Mouse (Mus musculus) small intestine, adult 2 months (tissue): Measurements from ENCODE around the gene Mrpl2. TPM values are rescaled to one million over a fixed set of nuclear protein-coding genes. Genes with fewer than 3 reads are reported as not detected.

Experiments
- H3K27ac ChIP-seq: fragments of 200-500 bp; 2 replicates; pipeline ENCODE4 v1.5.1; 2012; ENCODE audit warnings: low read depth, low read length, control low read depth, inconsistent platforms; ENCODE audit not compliant: insufficient read depth
- H3K27me3 ChIP-seq: fragments of 200-500 bp; 2 replicates; pipeline ENCODE4 v1.6.1; 2012; ENCODE audit warnings: mild to moderate bottlenecking, moderate library complexity, low read length, inconsistent platforms; ENCODE audit not compliant: control insufficient read depth, insufficient read depth
- H3K36me3 ChIP-seq: fragments of 200-500 bp; 2 replicates; pipeline ENCODE4 v1.6.1; 2012; ENCODE audit warnings: mild to moderate bottlenecking, low read length, control low read depth, inconsistent platforms; ENCODE audit not compliant: control insufficient read depth, insufficient read depth
- H3K4me1 ChIP-seq: fragments of 200-500 bp; 2 replicates; pipeline ENCODE4 v1.6.1; 2012; ENCODE audit warnings: low read length, inconsistent platforms, mixed read lengths; ENCODE audit not compliant: control insufficient read depth, insufficient read depth, insufficient read length
- H3K4me3 ChIP-seq: fragments of 200-500 bp; 2 replicates; pipeline ENCODE4 v1.5.1; 2012; ENCODE audit warnings: low read depth, mild to moderate bottlenecking, control low read depth, inconsistent platforms, low read length, moderate library complexity
- CTCF ChIP-seq: fragments of 200-500 bp; IDR thresholded peaks from 2 replicates; pipeline ENCODE4 v1.5.1; 2012; ENCODE audit warnings: low read depth, mild to moderate bottlenecking, control low read depth, inconsistent platforms, low read length, moderate library complexity, mixed read lengths; ENCODE audit not compliant: insufficient replicate concordance, insufficient read length; ENCODE audit errors: extremely low read depth
- POLR2A ChIP-seq: fragments of 200-500 bp; IDR thresholded peaks from 2 replicates; pipeline ENCODE4 v1.6.1; 2012; ENCODE audit warnings: low read depth, mild to moderate bottlenecking, control low read depth, inconsistent platforms, low read length, moderate library complexity
- WGBS: fragments of 180-500 bp; shearing (Covaris S2); methylation state at CpG from one replicate; pipeline ENCODE4 v1.1.7; 2018; 5-methylcytosine and 5-hydroxymethylcytosine counted together
- polyA plus RNA-seq: library from polyadenylated mRNA; depleted of rRNA; stranded (reverse); fragments of >200 nt; gene quantifications from 2 replicates; pipeline ENCODE4 v1.2.3, GENCODE M21; 2012; rRNA removed

The Mrpl2 gene
- polyA plus RNA-seq = 47.6 and 82.8 TPM in 2 replicates

- peak within 1 kb of the TSS; percentile 95 for H3K4me3 ChIP-seq
- H3K36me3 ChIP-seq = peaks cover 30% of the 10 kb centered on the region
- under 1% methylated on average over 53 of the region's 53 CpGs for WGBS
- peaks cover 5% of the 10 kb centered on the region for H3K4me1 ChIP-seq
- TF ChIP-seq POLR2A = peak; percentile 61
- TF ChIP-seq CTCF = no peak
- no peaks in the 10 kb centered on the region for H3K27me3 ChIP-seq
- H3K27ac ChIP-seq = peak within 1 kb of the TSS; percentile 100
These were observed at the start of gene Mrpl2, which contains the start of gene Klc4 for GRCm38 (mm10) chr17:46645561-46646321. TSS of gene Mrpl2 (plus strand) at chr17:46646229. TSS of gene Klc4 (minus strand) at chr17:46646022.

GRCm38 (mm10) chr17:46597956-46598355 is 48.1 kb upstream of the Mrpl2 start:
- 61% methylated on average over 11 of the region's 11 CpGs for WGBS
- Histone ChIP-seq H3K36me3 (no peaks in the 10 kb centered on the region), H3K27me3 (no peaks in the 10 kb centered on the region), H3K27ac (no peak overlapping the region), H3K4me1 (no peaks in the 10 kb centered on the region; the same call in 1 of the 2 replicates), H3K4me3 (no peak overlapping the region)
- TF ChIP-seq CTCF (no peak), POLR2A (no peak)

GRCm38 (mm10) chr17:46598963-46599362 is 47.1 kb upstream of the Mrpl2 start:
- Histone ChIP-seq H3K4me3 (no peak overlapping the region), H3K36me3 (no peaks in the 10 kb centered on the region), H3K4me1 (no peaks in the 10 kb centered on the region), H3K27ac (no peak overlapping the region), H3K27me3 (no peaks in the 10 kb centered on the region)
- WGBS = 75% methylated on average over 4 of the region's 4 CpGs
- TF ChIP-seq CTCF (no peak), POLR2A (no peak)

- TF ChIP-seq POLR2A = no peak
- TF ChIP-seq CTCF = no peak
- Histone ChIP-seq H3K27me3 (no peaks in the 10 kb centered on the region), H3K36me3 (no peaks in the 10 kb centered on the region), H3K27ac (no peak overlapping the region), H3K4me1 (no peaks in the 10 kb centered on the region), H3K4me3 (no peak overlapping the region)
- WGBS = 88% methylated on average over 2 of the region's 2 CpGs
These were observed 45.5 kb upstream of the Mrpl2 start for GRCm38 (mm10) chr17:46600569-46600968.

GRCm38 (mm10) chr17:46602212-46602611 is 43.8 kb upstream of the Mrpl2 start:
- no peaks in the 10 kb centered on the region for H3K4me1 ChIP-seq
- no peak overlapping the region for H3K27ac ChIP-seq
- H3K36me3 ChIP-seq = no peaks in the 10 kb centered on the region
- no peaks in the 10 kb centered on the region for H3K27me3 ChIP-seq
- H3K4me3 ChIP-seq = no peak overlapping the region
- TF ChIP-seq CTCF (no peak), POLR2A (no peak)
- WGBS = 68% methylated on average over 9 of the region's 9 CpGs

GRCm38 (mm10) chr17:46603229-46603628 is 42.8 kb upstream of the Mrpl2 start:
- Histone ChIP-seq H3K27ac (no peak overlapping the region), H3K36me3 (no peaks in the 10 kb centered on the region)
- WGBS = 96% methylated on average over 4 of the region's 4 CpGs

GRCm38 (mm10) chr17:46605126-46605525 is 40.9 kb upstream of the Mrpl2 start:
- 84% methylated on average over 5 of the region's 5 CpGs for WGBS
- no peaks in the 10 kb centered on the region for H3K4me1 ChIP-seq
- TF ChIP-seq POLR2A = no peak
- no peak for TF ChIP-seq CTCF

More at GRCm38 (mm10) chr17:46603229-46603628, 42.8 kb upstream of the Mrpl2 start:
- H3K4me3 ChIP-seq = no peak overlapping the region
- H3K27me3 ChIP-seq = no peaks in the 10 kb centered on the region
- H3K4me1 ChIP-seq = no peaks in the 10 kb centered on the region
- TF ChIP-seq CTCF (no peak), POLR2A (no peak)

GRCm38 (mm10) chr17:46605987-46606386 is 40.0 kb upstream of the Mrpl2 start:
- TF ChIP-seq POLR2A = no peak
- no peak for TF ChIP-seq CTCF
- Histone ChIP-seq H3K36me3 (no peaks in the 10 kb centered on the region), H3K4me1 (no peaks in the 10 kb centered on the region), H3K4me3 (no peak overlapping the region), H3K27me3 (no peaks in the 10 kb centered on the region), H3K27ac (no peak overlapping the region)
- 92% methylated on average over 12 of the region's 12 CpGs for WGBS

More at GRCm38 (mm10) chr17:46605126-46605525, 40.9 kb upstream of the Mrpl2 start:
- H3K27ac ChIP-seq = no peak overlapping the region
- H3K36me3 ChIP-seq = no peaks in the 10 kb centered on the region
- H3K27me3 ChIP-seq = no peaks in the 10 kb centered on the region
- H3K4me3 ChIP-seq = no peak overlapping the region
